Mouse (Mus musculus) right cerebral cortex, postnatal 14 days (tissue): ENCODE results near the gene Rfx2.

Source experiments
- DNase-seq: peaks from one replicate; pipeline ENCODE4 v3.0.0; 2022

Rfx2 gene

GRCm38 (mm10) chr17:56740788-56741160 lies 90.0 kb downstream of the Rfx2 start:
- DNase-seq = no peak

GRCm38 (mm10) chr17:56740118-56740787 lies 90.6 kb downstream of the Rfx2 start:
- no peak for DNase-seq

DNA sequence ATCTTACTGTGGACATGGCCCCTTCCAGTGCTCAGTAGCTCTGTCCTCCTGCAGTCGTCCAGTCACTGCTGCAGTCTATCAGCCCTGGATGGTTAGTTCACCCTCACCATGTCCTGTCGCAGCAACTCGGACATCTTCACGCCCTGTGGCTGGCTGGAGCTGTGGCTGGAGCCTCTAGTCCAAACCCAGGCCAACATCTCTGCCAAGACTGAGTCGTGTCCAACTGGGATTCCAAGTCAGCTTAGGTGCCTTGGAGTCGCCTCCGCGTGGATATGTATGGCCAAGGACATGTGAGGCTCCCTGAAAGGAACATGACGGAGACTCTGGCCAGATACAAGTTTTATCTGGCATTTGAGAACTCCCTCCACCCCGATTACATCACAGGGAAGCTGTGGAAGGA lies 92.6 kb downstream of the Rfx2 start:
- no peak for DNase-seq

GRCm38 (mm10) chr17:56736534-56736933 lies 94.3 kb downstream of the Rfx2 start:
- no peak for DNase-seq

- no peak for DNase-seq
Measured at GRCm38 (mm10) chr17:56729656-56730055, 101.2 kb downstream of the Rfx2 start.

- DNase-seq = no peak
Measured at GRCm38 (mm10) chr17:56729151-56729550, 101.7 kb downstream of the Rfx2 start.

DNA sequence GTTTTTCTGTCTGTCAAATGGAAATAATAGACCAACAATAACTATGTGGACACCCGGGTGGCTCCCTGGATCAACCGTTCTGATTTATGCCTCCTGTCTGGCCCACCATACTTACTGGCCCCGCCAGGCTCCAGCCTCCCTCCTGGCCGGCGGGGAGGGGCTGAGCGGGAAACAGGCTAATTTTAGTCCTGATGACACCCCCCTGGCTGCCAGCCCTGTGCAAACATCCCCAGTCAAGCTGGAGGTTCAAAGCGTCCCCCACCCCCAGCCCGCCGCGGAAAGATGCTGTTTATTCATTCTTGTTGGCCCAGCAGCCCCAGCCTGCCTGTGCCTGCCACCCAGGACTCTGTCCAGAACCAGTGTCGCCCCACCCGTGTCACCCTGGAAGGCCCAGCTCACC lies 102.7 kb downstream of the Rfx2 start:
- DNase-seq = peak; percentile 46

DNA sequence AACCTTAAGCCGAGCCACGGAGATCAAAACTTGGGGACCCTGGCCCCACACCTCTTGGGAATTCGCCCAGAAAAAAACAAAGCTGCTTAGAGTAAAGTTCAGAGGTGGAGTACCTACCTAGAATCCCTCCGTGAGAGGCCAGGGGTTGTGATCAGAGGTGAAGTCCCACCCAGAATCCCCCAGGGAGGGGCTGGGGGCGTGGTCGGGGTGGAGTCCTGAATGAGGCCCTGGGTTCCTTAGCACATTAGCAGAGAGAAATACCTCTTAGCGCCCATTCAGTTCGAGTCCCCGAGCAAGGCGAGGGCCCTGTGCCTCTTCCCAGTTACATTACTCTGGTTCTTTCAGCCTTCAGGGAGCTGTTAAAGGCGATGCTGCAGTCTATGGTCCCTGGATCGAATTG lies 103.2 kb downstream of the Rfx2 start:
- DNase-seq = no peak

GRCm38 (mm10) chr17:56727029-56727649 lies 103.7 kb downstream of the Rfx2 start:
- no peak for DNase-seq
